Comparison of ENCODE assay signal across 35 mouse cellular contexts in genomic region chr4:101374104-101374503, GRCm38 (mm10).
"Had no signal": no experiment of that assay in that cellular context is flagged by ENCODE, and none has a peak within 500 bp of the region (broad histone marks: within the 10 kb centered on the region; RNA-seq: fewer than 3 reads in every experiment).

No protein-coding gene starts in this region.

- H3K4me2 ChIP-seq: heart, embryonic 11.5 days; heart, embryonic 12.5 days; heart, embryonic 13.5 days; heart, embryonic 15.5 days; hindbrain, embryonic 12.5 days; hindbrain, embryonic 13.5 days; hindbrain, embryonic 14.5 days; hindbrain, embryonic 15.5 days; intestine, embryonic 15.5 days; kidney, embryonic 15.5 days had no signal

- H3K4me1 ChIP-seq: hindbrain, embryonic 10.5 days; hindbrain, embryonic 12.5 days; intestine, embryonic 15.5 days; kidney, embryonic 15.5 days had no signal

- H3K9ac ChIP-seq: heart, embryonic 12.5 days; heart, embryonic 13.5 days; heart, embryonic 15.5 days; hindbrain, embryonic 12.5 days; hindbrain, embryonic 13.5 days; hindbrain, embryonic 14.5 days; hindbrain, embryonic 15.5 days; intestine, embryonic 15.5 days; kidney, embryonic 15.5 days had no signal

- ATAC-seq: hindbrain, embryonic 16.5 days; hindbrain, postnatal 0 days; inflammation-experienced regulatory T-cells, adult 6 months; intestine, embryonic 15.5 days; intestine, embryonic 16.5 days; intestine, postnatal 0 days had no signal

- DNase-seq: heart, postnatal 10 days; heart, postnatal 14 days; heart, postnatal 36 days; heart, postnatal 4 days; kidney, adult 11 months; kidney, adult 18-20 months; kidney, adult 2 months; kidney, adult 8-10 months; kidney, adult 9 months; kidney, postnatal 10 days; kidney, postnatal 14 days; kidney, postnatal 25 days; kidney, postnatal 36 days; kidney, postnatal 4 days; layer of hippocampus, adult 9-11 months; layer of hippocampus, postnatal 36 days had no signal

- H3K27ac ChIP-seq: heart, embryonic 10.5 days; heart, embryonic 13.5 days; heart, embryonic 15.5 days; hindbrain, embryonic 10.5 days; hindbrain, embryonic 12.5 days; hindbrain, embryonic 13.5 days; hindbrain, embryonic 14.5 days; hindbrain, embryonic 15.5 days; hindbrain, postnatal 0 days; intestine, embryonic 15.5 days; kidney, embryonic 15.5 days; kidney, postnatal 0 days; layer of hippocampus, adult 2 months had no signal

- H3K36me3 ChIP-seq: heart, embryonic 10.5 days; heart, embryonic 12.5 days; heart, embryonic 13.5 days; heart, embryonic 15.5 days; hindbrain, embryonic 10.5 days; hindbrain, embryonic 12.5 days; hindbrain, embryonic 13.5 days; hindbrain, embryonic 15.5 days; intestine, embryonic 15.5 days; kidney, embryonic 15.5 days had no signal

- H3K4me3 ChIP-seq: heart, embryonic 10.5 days; heart, embryonic 12.5 days; heart, embryonic 13.5 days; heart, embryonic 15.5 days; hindbrain, embryonic 10.5 days; hindbrain, embryonic 12.5 days; hindbrain, embryonic 13.5 days; hindbrain, embryonic 15.5 days; intestine, embryonic 15.5 days; kidney, embryonic 15.5 days; layer of hippocampus, adult 2 months had no signal

- H3K9me3 ChIP-seq: heart, embryonic 10.5 days; heart, embryonic 12.5 days; heart, embryonic 13.5 days; heart, embryonic 15.5 days; hindbrain, embryonic 10.5 days; hindbrain, embryonic 12.5 days; hindbrain, embryonic 13.5 days; hindbrain, embryonic 15.5 days; intestine, embryonic 15.5 days; kidney, embryonic 15.5 days had no signal

- H3K27me3 ChIP-seq: heart, embryonic 12.5 days; heart, embryonic 13.5 days; heart, embryonic 15.5 days; hindbrain, embryonic 12.5 days; hindbrain, embryonic 13.5 days; hindbrain, embryonic 15.5 days; intestine, embryonic 15.5 days; kidney, embryonic 15.5 days had no signal
